Mouse (Mus musculus) forebrain, embryonic 15.5 days (tissue): Measurements from ENCODE around the gene Kcnd1. TPM values are rescaled to one million over a fixed set of nuclear protein-coding genes. Genes with fewer than 3 reads are reported as not detected.

ENCODE experiments used
- ATAC-seq: fragments of 200-750 bp; cut with Nextera tagmentation; replicated peaks from 2 replicates; pipeline ENCODE4 v1.8.0; 2017; ENCODE audit warnings: mild to moderate bottlenecking, moderate TSS enrichment, moderate library complexity
- H3K27ac ChIP-seq: fragments of 300-500 bp; sonication (generic); replicated peaks from 2 replicates; pipeline ENCODE4 v1.5.1; 2015; ENCODE audit warnings: mild to moderate bottlenecking, inconsistent platforms
- H3K27me3 ChIP-seq: fragments of 300-500 bp; sonication (generic); 2 replicates; pipeline ENCODE4 v1.6.1; 2015; ENCODE audit warnings: inconsistent platforms
- H3K36me3 ChIP-seq: fragments of 300-500 bp; sonication (generic); 2 replicates; pipeline ENCODE4 v1.6.1; 2015; ENCODE audit warnings: mild to moderate bottlenecking, inconsistent platforms
- H3K4me1 ChIP-seq: fragments of 300-500 bp; sonication (generic); 2 replicates; pipeline ENCODE4 v1.6.1; 2015; ENCODE audit warnings: inconsistent platforms
- H3K4me2 ChIP-seq: fragments of 300-500 bp; sonication (generic); replicated peaks from 2 replicates; pipeline ENCODE4 v1.6.1; 2015; ENCODE audit warnings: mild to moderate bottlenecking, inconsistent platforms
- H3K4me3 ChIP-seq: fragments of 300-500 bp; sonication (generic); 2 replicates; pipeline ENCODE4 v1.5.1; 2015; ENCODE audit warnings: mild to moderate bottlenecking, inconsistent platforms
- H3K9ac ChIP-seq: fragments of 300-500 bp; sonication (generic); replicated peaks from 2 replicates; pipeline ENCODE4 v1.6.1; 2015; ENCODE audit warnings: mild to moderate bottlenecking, inconsistent platforms
- H3K9me3 ChIP-seq: fragments of 300-500 bp; sonication (generic); 2 replicates; pipeline ENCODE4 v1.6.1; 2016; ENCODE audit warnings: inconsistent platforms
- WGBS: fragments of 180-500 bp; shearing (Covaris S2); methylation state at CpG from one replicate; pipeline ENCODE4 v1.1.7; 2015; ENCODE audit warnings: mixed read lengths; 5-methylcytosine and 5-hydroxymethylcytosine counted together
- polyA plus RNA-seq: library from polyadenylated mRNA; unstranded; fragments of >200 nt; fragmentation: Nextera tagmentation; extraction: Ambion mirVana; gene quantifications from 2 replicates; pipeline ENCODE4 v1.2.1, GENCODE M21; 2015

Kcnd1 gene
- 2.8 and 3.1 TPM in 2 replicates for polyA plus RNA-seq

- ATAC-seq: peak; percentile 68
- no peaks in the 10 kb centered on the region for H3K4me1 ChIP-seq
- H3K9ac ChIP-seq: peak within 1 kb of the TSS; percentile 48
- H3K4me2 ChIP-seq: peak within 1 kb of the TSS; percentile 49
- H3K36me3 ChIP-seq: 0 out of 2 replicates have a peak, but pooled peaks cover 13% of the 10 kb centered on the region
- no peaks in the 10 kb centered on the region for H3K27me3 ChIP-seq
- H3K9me3 ChIP-seq: no peaks in the 10 kb centered on the region
- peak within 1 kb of the TSS; percentile 42 for H3K4me3 ChIP-seq
- no peak within 1 kb of the TSS for H3K27ac ChIP-seq
- WGBS: 36% methylated on average over 20 of the region's 24 CpGs
Measured at GRCm38 (mm10) chrX:7821865-7822779, at the start of gene Kcnd1. Kcnd1 (plus strand) TSS chrX:7822289.

- H3K4me3 ChIP-seq: no peak overlapping the region
- H3K4me1 ChIP-seq: no peaks in the 10 kb centered on the region
- H3K4me2 ChIP-seq: no peak overlapping the region
- peaks cover 9% of the 10 kb centered on the region; the same call in 1 of the 2 replicates for H3K36me3 ChIP-seq
- WGBS: 49% methylated on average over 2 of the region's 2 CpGs
- H3K9me3 ChIP-seq: no peaks in the 10 kb centered on the region
- no peak overlapping the region for H3K27ac ChIP-seq
- no peak for ATAC-seq
- no peak overlapping the region for H3K9ac ChIP-seq
- H3K27me3 ChIP-seq: no peaks in the 10 kb centered on the region
Measured at GRCm38 (mm10) chrX:7772766-7773165, 49.3 kb upstream of the Kcnd1 start.

GRCm38 (mm10) chrX:7775501-7776205 lies 46.4 kb upstream of the Kcnd1 start:
- H3K27ac ChIP-seq: no peak overlapping the region
- no peaks in the 10 kb centered on the region for H3K9me3 ChIP-seq
- H3K4me3 ChIP-seq: no peak overlapping the region
- ATAC-seq: no peak
- peaks cover 2% of the 10 kb centered on the region; the same call in 1 of the 2 replicates for H3K36me3 ChIP-seq
- 75% methylated on average over 9 of the region's 9 CpGs for WGBS
- no peaks in the 10 kb centered on the region for H3K27me3 ChIP-seq
- no peaks in the 10 kb centered on the region for H3K4me1 ChIP-seq
- no peak overlapping the region for H3K9ac ChIP-seq
- no peak overlapping the region for H3K4me2 ChIP-seq

GRCm38 (mm10) chrX:7776329-7777082 lies 45.6 kb upstream of the Kcnd1 start:
- 54% methylated on average over 8 of the region's 8 CpGs for WGBS
- H3K27me3 ChIP-seq: no peaks in the 10 kb centered on the region
- no peak overlapping the region for H3K27ac ChIP-seq
- H3K4me2 ChIP-seq: no peak overlapping the region
- no peaks in the 10 kb centered on the region for H3K9me3 ChIP-seq
- H3K36me3 ChIP-seq: peaks cover 2% of the 10 kb centered on the region; the same call in 1 of the 2 replicates
- H3K4me3 ChIP-seq: no peak overlapping the region
- peak; percentile 70 for ATAC-seq
- H3K9ac ChIP-seq: no peak overlapping the region
- H3K4me1 ChIP-seq: no peaks in the 10 kb centered on the region

- no peak overlapping the region for H3K9ac ChIP-seq
- no peaks in the 10 kb centered on the region for H3K4me1 ChIP-seq
- no peak overlapping the region for H3K27ac ChIP-seq
- no peaks in the 10 kb centered on the region for H3K36me3 ChIP-seq
- no peaks in the 10 kb centered on the region for H3K9me3 ChIP-seq
- no peak overlapping the region for H3K4me2 ChIP-seq
- H3K27me3 ChIP-seq: no peaks in the 10 kb centered on the region
- ATAC-seq: no peak
- 67% methylated on average over 7 of the region's 7 CpGs for WGBS
- H3K4me3 ChIP-seq: no peak overlapping the region
Measured at GRCm38 (mm10) chrX:7778450-7779244, 43.4 kb upstream of the Kcnd1 start.

- H3K4me1 ChIP-seq: no peaks in the 10 kb centered on the region
- H3K27ac ChIP-seq: no peak overlapping the region
- no peak overlapping the region for H3K4me3 ChIP-seq
- no peak for ATAC-seq
- no peak overlapping the region for H3K4me2 ChIP-seq
- H3K27me3 ChIP-seq: no peaks in the 10 kb centered on the region
- WGBS: 18% methylated on average over 3 of the region's 3 CpGs
- H3K9me3 ChIP-seq: no peaks in the 10 kb centered on the region
- H3K36me3 ChIP-seq: no peaks in the 10 kb centered on the region
- no peak overlapping the region for H3K9ac ChIP-seq
Measured at GRCm38 (mm10) chrX:7779294-7779693, 42.8 kb upstream of the Kcnd1 start.

GRCm38 (mm10) chrX:7782603-7783092 lies 39.4 kb upstream of the Kcnd1 start:
- no peak for ATAC-seq
- WGBS: 79% methylated on average over 4 of the region's 4 CpGs
- no peak overlapping the region for H3K4me2 ChIP-seq

GRCm38 (mm10) chrX:7789542-7790136 lies 32.5 kb upstream of the Kcnd1 start, which contains the start of gene Gripap1:
Gripap1 (plus strand) TSS chrX:7789765.
- peak within 1 kb of the TSS; percentile 57 for H3K4me3 ChIP-seq
- H3K4me2 ChIP-seq: peak within 1 kb of the TSS; percentile 56
- no peaks in the 10 kb centered on the region for H3K27me3 ChIP-seq
- H3K9me3 ChIP-seq: no peaks in the 10 kb centered on the region
- H3K9ac ChIP-seq: peak within 1 kb of the TSS; percentile 60
- peaks cover 10% of the 10 kb centered on the region for H3K4me1 ChIP-seq
- H3K36me3 ChIP-seq: 0 out of 2 replicates have a peak, but pooled peaks cover 7% of the 10 kb centered on the region
- 14% methylated on average over 24 of the region's 24 CpGs for WGBS
- peak; percentile 94 for ATAC-seq
- peak within 1 kb of the TSS; percentile 57 for H3K27ac ChIP-seq

More at GRCm38 (mm10) chrX:7782603-7783092, 39.4 kb upstream of the Kcnd1 start:
- no peaks in the 10 kb centered on the region for H3K4me1 ChIP-seq
- H3K9me3 ChIP-seq: no peaks in the 10 kb centered on the region
- no peaks in the 10 kb centered on the region for H3K27me3 ChIP-seq
- H3K27ac ChIP-seq: no peak overlapping the region
- no peak overlapping the region for H3K4me3 ChIP-seq
- H3K9ac ChIP-seq: no peak overlapping the region
- H3K36me3 ChIP-seq: no peaks in the 10 kb centered on the region

GRCm38 (mm10) chrX:7790309-7790708 lies 31.8 kb upstream of the Kcnd1 start:
- Histone ChIP-seq H3K4me2 (peak overlapping the region; percentile 56), H3K4me1 (peaks cover 10% of the 10 kb centered on the region), H3K27ac (peak overlapping the region; percentile 57; the same call in 1 of the 2 replicates), H3K4me3 (peak overlapping the region; percentile 57), H3K36me3 (0 out of 2 replicates have a peak, but pooled peaks cover 7% of the 10 kb centered on the region), H3K9me3 (no peaks in the 10 kb centered on the region), H3K9ac (peak overlapping the region; percentile 60), H3K27me3 (no peaks in the 10 kb centered on the region)
- ATAC-seq: no peak
- 18% methylated on average over 5 of the region's 5 CpGs for WGBS

- no peak overlapping the region for H3K4me2 ChIP-seq
- H3K9ac ChIP-seq: no peak overlapping the region
- peaks cover 10% of the 10 kb centered on the region for H3K4me1 ChIP-seq
- no peak for ATAC-seq
- 0 out of 2 replicates have a peak, but pooled peaks cover 9% of the 10 kb centered on the region for H3K36me3 ChIP-seq
- 56% methylated on average over 3 of the region's 3 CpGs for WGBS
- no peak overlapping the region for H3K27ac ChIP-seq
- no peaks in the 10 kb centered on the region for H3K27me3 ChIP-seq
- no peaks in the 10 kb centered on the region for H3K9me3 ChIP-seq
- no peak overlapping the region for H3K4me3 ChIP-seq
Measured at GRCm38 (mm10) chrX:7793361-7793760, 28.7 kb upstream of the Kcnd1 start.
